Mouse (Mus musculus): ENCODE results near the gene Csnk1d. TPM values are rescaled to one million over a fixed set of nuclear protein-coding genes. Genes with fewer than 3 reads are reported as not detected.

Gene Csnk1d
- total and polyA plus RNA-seq, 3 experiments = 77.8 to 136 (median 96.8) TPM

DNA sequence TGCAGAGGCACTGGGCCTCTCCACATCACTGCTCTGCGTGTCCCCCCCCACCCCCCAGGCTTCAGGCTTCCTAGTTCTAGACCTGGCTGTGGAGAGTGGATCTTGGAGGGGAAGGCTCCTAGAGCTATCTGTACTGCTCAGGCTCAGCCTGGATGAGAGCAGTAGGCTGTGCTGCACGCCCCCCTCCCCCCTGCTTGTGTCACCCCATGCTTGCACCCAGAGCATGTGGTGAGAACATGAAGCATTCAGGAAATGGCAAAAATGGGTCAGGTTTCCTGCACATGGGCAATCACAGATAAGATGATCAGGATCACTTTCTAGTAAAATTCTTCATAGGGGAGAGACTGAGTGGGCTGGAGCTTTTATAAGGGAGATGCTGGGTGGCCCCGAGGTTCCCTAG, 31.6 kb downstream of the Csnk1d start:
- TF ChIP-seq CTCF (conservative IDR thresholded peaks at IDR 0.05 in 1 of 2, IDR thresholded peaks at IDR 0.05 in 1 of 2; ENCODE audit: low read depth in 2 of 2, low read length in 2 of 2) (no peak), SIN3A (IDR thresholded peaks at IDR 0.05; ENCODE audit: low read length) (no peak), MAFK (IDR thresholded peaks at IDR 0.05; ENCODE audit: insufficient replicate concordance, low read length) (no peak), POLR2A (IDR thresholded peaks at IDR 0.05; ENCODE audit: low read depth, low read length) (peak; percentile 21; the same call in 1 of the 2 replicates), POLR2AphosphoS2 (IDR thresholded peaks at IDR 0.05; ENCODE audit: low read depth, low read length) (no peak; the same call in 1 of the 2 replicates), UBTF (IDR thresholded peaks at IDR 0.05; ENCODE audit: low read depth, low read length) (no peak), NRF1 (IDR thresholded peaks at IDR 0.05; ENCODE audit: low read depth, low read length) (no peak), USF1 (IDR thresholded peaks at IDR 0.05; ENCODE audit: low read depth, low read length) (no peak)
- no peaks in the 10 kb centered on the region for H3K27me3 ChIP-seq (replicated peaks)
- peaks cover 81 to 100% of the 10 kb centered on the region in 2 experiments for H3K36me3 ChIP-seq (replicated peaks in 1 of 2; ENCODE audit: control insufficient read depth in 1 of 2, insufficient read depth in 1 of 2, low read length in 1 of 2)
- DNase-seq (ENCODE audit: extremely low read depth) = no peak
- H3K79me2 ChIP-seq (replicated peaks; ENCODE audit: control insufficient read depth, extremely low read depth, insufficient read depth, poor library complexity, severe bottlenecking) = no peaks in the 10 kb centered on the region
- no peak overlapping the region for H3K27ac ChIP-seq (ENCODE audit: insufficient read depth, low read depth)
- H3K4me1 ChIP-seq (ENCODE audit: control insufficient read depth in 1 of 2, insufficient read depth in 2 of 2) = no peaks in the 10 kb centered on the region
- no peak overlapping the region for H3K4me2 ChIP-seq (ENCODE audit: insufficient read depth, low read depth, poor library complexity, severe bottlenecking)
- H3K9ac ChIP-seq (ENCODE audit: insufficient read depth, low read depth) = no peak overlapping the region
- no peak overlapping the region for H3K4me3 ChIP-seq (replicated peaks in 1 of 3; ENCODE audit: low read depth in 2 of 3, low read length in 2 of 3, poor library complexity in 1 of 3)
- in situ Hi-C loops (cut with MboI; ENCODE audit: low pct_ligation_motif_present, low pct_unique_long_range_greater_than_20kb, low sequenced_read_pairs) (no loop called here), dilution Hi-C loops (cut with MboI; ENCODE audit: extremely low pct_ligation_motif_present, extremely low pct_unique_long_range_greater_than_20kb, low sequenced_read_pairs) (no loop called here)
- no peaks in the 10 kb centered on the region for H3K9me3 ChIP-seq (replicated peaks; ENCODE audit: low read length)

DNA sequence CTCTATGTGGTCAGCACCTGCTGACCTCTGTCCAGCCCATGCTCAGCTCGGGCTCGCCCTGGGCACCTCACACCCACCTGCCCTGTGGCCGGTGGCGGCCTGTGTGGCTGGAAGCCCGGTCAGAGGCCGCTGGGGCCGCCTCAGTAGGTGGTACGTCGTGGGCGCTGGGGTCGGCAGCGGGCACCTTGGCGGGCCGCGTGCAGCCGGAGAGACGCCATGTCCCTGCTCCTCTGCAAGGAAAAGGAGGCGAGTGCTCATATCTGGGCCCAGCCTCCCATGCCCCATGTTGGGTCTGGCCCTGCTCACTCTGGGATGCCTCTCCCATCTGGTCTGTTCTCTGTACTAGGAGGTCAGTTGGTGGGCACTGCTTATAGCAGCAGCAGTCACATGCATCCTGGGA, 32.1 kb downstream of the Csnk1d start:
- no peaks in the 10 kb centered on the region for H3K4me1 ChIP-seq (ENCODE audit: control insufficient read depth in 1 of 2, insufficient read depth in 2 of 2)
- H3K27me3 ChIP-seq (replicated peaks) = no peaks in the 10 kb centered on the region
- DNase-seq (ENCODE audit: extremely low read depth) = no peak
- H3K79me2 ChIP-seq (replicated peaks; ENCODE audit: control insufficient read depth, extremely low read depth, insufficient read depth, poor library complexity, severe bottlenecking) = no peaks in the 10 kb centered on the region
- TF ChIP-seq ZKSCAN1 (IDR thresholded peaks at IDR 0.05; ENCODE audit: borderline replicate concordance, low read depth, low read length) (no peak), RAD21 (IDR thresholded peaks at IDR 0.05; ENCODE audit: low read depth, low read length) (no peak), JUN (IDR thresholded peaks at IDR 0.05; ENCODE audit: insufficient read depth, low read depth, low read length) (no peak), ZC3H11A (IDR thresholded peaks at IDR 0.05; ENCODE audit: low read depth, low read length) (no peak), MAX (IDR thresholded peaks at IDR 0.05; ENCODE audit: low read length) (no peak), POLR2AphosphoS2 (IDR thresholded peaks at IDR 0.05; ENCODE audit: low read depth, low read length) (no peak), USF1 (IDR thresholded peaks at IDR 0.05; ENCODE audit: low read depth, low read length) (no peak), RCOR1 (conservative IDR thresholded peaks at IDR 0.05; ENCODE audit: low read depth, low read length) (no peak), CHD2 (IDR thresholded peaks at IDR 0.05; ENCODE audit: low read length) (no peak), E2F4 (IDR thresholded peaks at IDR 0.05; ENCODE audit: insufficient replicate concordance, low read depth, low read length) (no peak), BHLHE40 (IDR thresholded peaks at IDR 0.05; ENCODE audit: low read depth, low read length) (no peak), CTCF (conservative IDR thresholded peaks at IDR 0.05 in 1 of 2, IDR thresholded peaks at IDR 0.05 in 1 of 2; ENCODE audit: low read depth in 2 of 2, low read length in 2 of 2) (no peak), MAZ (IDR thresholded peaks at IDR 0.05; ENCODE audit: low read depth, low read length) (no peak), MXI1 (IDR thresholded peaks at IDR 0.05; ENCODE audit: low read depth, low read length) (no peak), MEF2A (IDR thresholded peaks at IDR 0.05; ENCODE audit: borderline replicate concordance, low read depth, low read length) (no peak), KAT2A (IDR thresholded peaks at IDR 0.05; ENCODE audit: insufficient replicate concordance, low read length) (no peak), TBP (conservative IDR thresholded peaks at IDR 0.05; ENCODE audit: low read depth, low read length) (no peak), JUND (conservative IDR thresholded peaks at IDR 0.05; ENCODE audit: low read depth, low read length) (no peak)
- H3K36me3 ChIP-seq (replicated peaks in 1 of 2; ENCODE audit: control insufficient read depth in 1 of 2, insufficient read depth in 1 of 2, low read length in 1 of 2) = peaks cover 78 to 100% of the 10 kb centered on the region in 2 experiments
- H3K9me3 ChIP-seq (replicated peaks; ENCODE audit: low read length) = no peaks in the 10 kb centered on the region
- H3K4me2 ChIP-seq (ENCODE audit: insufficient read depth, low read depth, poor library complexity, severe bottlenecking) = no peak overlapping the region
- H3K9ac ChIP-seq (ENCODE audit: insufficient read depth, low read depth) = no peak overlapping the region
- in situ Hi-C loops (cut with MboI; ENCODE audit: low pct_ligation_motif_present, low pct_unique_long_range_greater_than_20kb, low sequenced_read_pairs) = no loop called here
- dilution Hi-C loops (cut with MboI; ENCODE audit: extremely low pct_ligation_motif_present, extremely low pct_unique_long_range_greater_than_20kb, low sequenced_read_pairs) = no loop called here
- H3K27ac ChIP-seq (ENCODE audit: insufficient read depth, low read depth) = no peak overlapping the region
- H3K4me3 ChIP-seq (replicated peaks in 1 of 3; ENCODE audit: low read depth in 2 of 3, low read length in 2 of 3, poor library complexity in 1 of 3) = no peak overlapping the region
